Mouse (Mus musculus) stomach, postnatal 0 days (tissue): ENCODE measurements at regions not wholly inside any gene's neighbourhood (a gene's known extent, or its start where the extent isn't known, plus 50 kb on each side); places are given as distances from the start of the nearest gene placed in this dataset.

Source experiments
- CTCF ChIP-seq: IDR thresholded peaks from 2 replicates; pipeline ENCODE4 v1.5.1; 2016; ENCODE audit warnings: antibody characterized with exemption, low read depth, mild to moderate bottlenecking, moderate library complexity
- EP300 ChIP-seq: optimal IDR thresholded peaks from 2 replicates; pipeline ENCODE3; 2016; ENCODE audit warnings: antibody characterized with exemption

GRCm38 (mm10) chr7:69655583-69655982 lies 711.0 kb downstream of the Nr2f2 start:
- TF ChIP-seq CTCF (no peak), EP300 (no peak)
